Mouse (Mus musculus): ENCODE results near the gene Abhd6. TPM values are rescaled to one million over a fixed set of nuclear protein-coding genes. Genes with fewer than 3 reads are reported as not detected.
A peak's percentile ranks its signal among the peaks of the same experiment; 100 is the strongest.

The Abhd6 gene
- total RNA-seq, 2 experiments from 2014 or later: 0.66 to 0.80 TPM

GRCm38 (mm10) chr14:8028086-8028485, 25.4 kb downstream of the Abhd6 start:
- no peak for ATAC-seq (ENCODE audit: poor library complexity, severe bottlenecking)

GRCm38 (mm10) chr14:8029752-8030151, 27.1 kb downstream of the Abhd6 start:
- ATAC-seq (ENCODE audit: poor library complexity, severe bottlenecking): no peak

DNA sequence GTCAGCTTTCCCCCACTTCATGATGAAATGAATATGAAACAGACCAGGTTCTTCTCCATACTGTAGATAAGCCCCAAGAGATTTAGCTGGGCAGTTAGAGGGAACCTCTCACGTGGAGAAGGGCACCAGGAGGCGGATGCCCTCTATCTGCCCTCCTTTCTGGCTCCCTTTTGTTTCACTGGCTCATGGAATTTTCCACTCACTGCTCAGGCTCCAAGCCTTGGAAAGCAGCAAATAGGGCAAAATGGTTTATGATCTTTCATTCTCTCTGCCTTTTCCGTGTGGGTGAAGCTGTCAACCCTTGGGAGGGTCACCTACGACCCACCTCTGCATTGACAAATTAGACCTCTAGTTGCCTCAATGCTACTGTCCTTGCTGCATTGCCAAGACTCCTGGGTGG, 27.8 kb downstream of the Abhd6 start:
- ATAC-seq (ENCODE audit: poor library complexity, severe bottlenecking): no peak

DNA sequence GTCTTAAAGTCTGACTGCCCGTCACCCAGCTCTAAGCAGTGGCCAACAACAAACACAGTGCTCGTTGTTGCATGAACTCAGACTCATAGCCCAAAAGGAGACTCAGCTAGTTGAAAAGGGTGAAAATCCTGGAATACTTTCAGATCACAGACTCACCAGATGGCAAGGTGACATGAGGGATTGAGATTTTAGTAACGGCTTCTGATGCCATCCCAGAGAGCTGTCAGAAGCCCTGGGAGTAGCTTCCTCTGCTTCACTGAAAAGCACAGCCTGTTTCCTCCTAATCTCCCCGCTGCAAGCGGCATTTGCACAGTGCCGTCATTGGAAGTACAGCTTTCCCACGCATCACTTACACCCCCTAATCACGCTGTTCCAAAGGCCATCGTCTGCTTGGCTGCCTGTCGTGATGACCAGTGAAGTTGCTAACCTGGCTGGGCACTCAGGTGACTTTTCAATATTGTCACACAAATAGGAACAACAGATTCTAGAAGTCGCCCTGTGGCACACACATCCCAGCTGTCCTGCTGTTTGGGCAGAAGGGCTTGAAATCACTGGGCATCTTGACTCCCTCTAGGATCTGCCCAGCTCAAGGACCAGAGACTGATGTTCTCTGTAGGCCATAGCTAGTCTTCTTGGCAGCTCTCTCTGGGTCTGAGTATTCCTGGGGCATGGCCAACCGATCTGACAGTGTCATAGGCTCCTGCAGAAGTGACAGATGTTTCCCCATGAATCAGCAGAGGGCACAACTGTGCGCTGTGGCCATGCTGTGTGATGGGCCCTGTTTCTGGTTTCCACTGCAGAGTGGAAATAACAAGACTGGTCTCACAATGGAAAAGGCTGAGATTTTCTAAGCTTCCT, 29.6 kb downstream of the Abhd6 start:
- ATAC-seq (ENCODE audit: poor library complexity, severe bottlenecking): no peak

DNA sequence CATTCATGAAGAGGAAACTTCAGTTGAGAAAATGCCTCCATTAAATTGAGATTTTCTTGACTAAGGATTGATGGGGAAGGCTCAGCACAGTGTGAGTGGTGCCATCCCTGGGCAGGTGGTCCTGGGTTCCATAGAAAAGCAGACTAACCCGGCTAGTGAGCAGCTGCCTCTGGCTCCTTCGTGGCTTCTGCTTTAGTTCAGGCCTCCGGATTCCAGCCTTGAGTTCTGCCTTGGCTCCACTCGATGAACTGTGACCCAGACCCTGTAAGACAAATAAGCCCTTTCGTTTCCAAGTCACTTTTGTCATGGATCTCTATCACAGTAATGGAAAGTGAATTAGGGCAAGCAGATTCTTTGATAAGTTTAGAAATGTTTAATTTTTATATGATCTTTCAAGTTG, 31.9 kb downstream of the Abhd6 start:
- ATAC-seq (ENCODE audit: poor library complexity, severe bottlenecking): no peak

DNA sequence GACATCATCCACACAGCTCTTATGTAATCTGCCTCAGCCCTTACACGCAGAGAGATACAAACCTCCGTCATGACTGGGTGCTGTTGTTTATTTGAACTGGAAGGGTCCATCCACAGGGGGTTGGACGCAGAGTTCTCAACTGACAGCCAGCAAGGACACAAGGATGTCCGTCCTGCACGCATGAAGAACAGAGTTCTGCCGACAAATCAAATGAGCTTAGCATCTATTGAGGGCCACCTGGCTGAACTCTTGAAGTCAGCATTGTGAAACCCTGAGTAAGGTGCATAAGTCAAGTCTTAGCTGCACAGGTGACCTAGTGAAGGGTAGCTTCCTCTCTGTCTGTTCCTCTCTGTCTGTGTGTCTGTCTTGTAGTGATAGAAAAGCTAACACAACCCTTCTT, 33.2 kb downstream of the Abhd6 start:
- ATAC-seq (ENCODE audit: poor library complexity, severe bottlenecking): no peak

DNA sequence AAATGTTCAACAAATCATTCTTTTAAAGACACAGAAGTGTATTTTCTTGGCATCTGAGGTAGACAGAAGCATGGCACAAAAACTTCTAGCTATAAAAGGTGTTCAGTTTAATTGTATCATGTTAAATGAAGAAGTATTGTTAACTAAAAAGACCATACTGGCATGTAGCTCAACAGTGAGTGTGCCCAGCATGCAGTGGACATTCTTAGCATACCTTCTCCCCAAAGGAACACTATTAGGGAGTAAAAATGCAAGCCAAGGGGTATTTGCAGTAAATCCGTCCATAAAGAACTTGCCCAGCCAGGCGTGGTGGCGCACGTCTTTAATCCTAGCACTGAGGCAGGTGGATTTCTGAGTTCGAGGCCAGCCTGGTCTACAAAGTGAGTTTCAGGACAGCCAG, 33.7 kb downstream of the Abhd6 start:
- no peak for ATAC-seq (ENCODE audit: poor library complexity, severe bottlenecking)

DNA sequence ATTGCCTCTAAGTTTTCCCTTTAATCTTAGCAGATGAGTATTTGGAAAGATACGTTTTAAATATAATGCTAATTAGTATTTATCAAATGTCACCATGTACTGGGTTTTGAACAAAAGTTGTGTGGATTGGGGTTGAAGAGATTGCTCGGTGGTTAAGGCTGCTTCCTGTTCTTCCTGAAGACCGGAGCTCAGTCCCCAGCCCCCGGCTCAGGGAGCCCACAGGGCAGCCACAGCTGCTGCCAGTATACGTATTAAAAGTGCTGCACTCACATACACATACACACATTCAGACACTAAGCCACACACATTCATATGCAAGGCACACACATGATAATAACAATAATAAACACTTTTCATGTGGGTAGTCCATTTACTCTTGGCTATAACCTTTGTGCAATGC, 35.4 kb downstream of the Abhd6 start:
- ATAC-seq (ENCODE audit: poor library complexity, severe bottlenecking): no peak

- no peak for ATAC-seq (ENCODE audit: poor library complexity, severe bottlenecking)
Observed at GRCm38 (mm10) chr14:8038791-8039448, 36.2 kb downstream of the Abhd6 start.

DNA sequence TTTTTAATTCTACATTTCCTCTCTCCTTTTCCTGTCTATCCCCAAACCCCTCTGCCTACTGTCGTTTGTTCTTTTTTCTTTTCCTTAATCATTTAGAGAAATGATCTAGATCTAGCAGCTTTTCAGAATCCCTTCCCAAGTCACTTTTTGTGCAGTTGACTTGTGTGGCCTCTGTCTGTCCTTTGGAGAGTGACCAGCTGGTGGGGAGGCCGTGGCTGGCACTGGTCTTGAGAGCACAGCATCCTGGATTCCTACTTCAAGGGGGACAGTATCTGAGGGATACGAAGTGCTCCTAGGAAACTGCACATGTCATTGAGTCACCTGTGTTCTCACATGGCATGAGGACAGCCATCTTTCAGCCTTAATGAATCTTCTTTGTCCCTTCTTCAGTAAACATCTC, 37.5 kb downstream of the Abhd6 start:
- ATAC-seq (ENCODE audit: poor library complexity, severe bottlenecking): no peak

DNA sequence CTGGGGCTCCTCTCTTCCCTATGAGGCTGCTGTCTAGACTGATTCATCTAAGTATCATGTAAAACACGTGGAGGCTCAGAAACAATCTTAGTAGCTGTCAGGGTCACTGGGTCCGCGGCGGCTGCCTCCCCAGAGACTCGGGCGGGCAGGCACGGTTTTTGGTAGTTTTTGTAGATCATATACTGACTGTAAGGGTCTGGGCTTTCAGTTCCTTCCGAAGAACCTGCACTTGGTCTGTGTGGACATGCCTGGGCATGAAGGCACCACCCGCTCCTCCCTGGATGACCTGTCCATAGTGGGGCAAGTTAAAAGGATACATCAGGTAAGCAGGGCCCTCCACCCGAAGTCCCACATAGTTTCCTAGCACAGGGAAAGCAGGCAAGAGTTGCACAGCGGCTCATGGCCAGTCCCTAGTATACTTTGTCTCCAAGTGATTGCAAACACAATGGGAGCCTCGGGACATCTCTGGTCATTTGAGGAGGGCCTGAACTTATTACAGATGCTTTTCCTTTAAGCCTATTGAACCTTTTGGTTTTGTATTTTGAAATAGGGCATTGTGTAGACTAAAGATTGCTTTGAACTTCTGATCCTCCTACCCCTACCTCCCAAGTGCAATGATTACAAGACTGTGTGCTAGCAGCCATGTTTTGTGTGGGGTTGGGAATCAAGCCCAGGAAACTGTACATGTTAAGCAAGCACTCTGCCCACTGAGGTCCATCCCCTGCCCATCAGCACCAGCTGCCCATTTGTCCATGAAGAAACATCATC, 38.4 kb downstream of the Abhd6 start:
- ATAC-seq (ENCODE audit: poor library complexity, severe bottlenecking): no peak

- no peak for ATAC-seq (ENCODE audit: poor library complexity, severe bottlenecking)
Observed at GRCm38 (mm10) chr14:8042120-8042519, 39.4 kb downstream of the Abhd6 start.

- no peak for ATAC-seq (ENCODE audit: poor library complexity, severe bottlenecking)
Observed at GRCm38 (mm10) chr14:8042577-8042976, 39.9 kb downstream of the Abhd6 start.

DNA sequence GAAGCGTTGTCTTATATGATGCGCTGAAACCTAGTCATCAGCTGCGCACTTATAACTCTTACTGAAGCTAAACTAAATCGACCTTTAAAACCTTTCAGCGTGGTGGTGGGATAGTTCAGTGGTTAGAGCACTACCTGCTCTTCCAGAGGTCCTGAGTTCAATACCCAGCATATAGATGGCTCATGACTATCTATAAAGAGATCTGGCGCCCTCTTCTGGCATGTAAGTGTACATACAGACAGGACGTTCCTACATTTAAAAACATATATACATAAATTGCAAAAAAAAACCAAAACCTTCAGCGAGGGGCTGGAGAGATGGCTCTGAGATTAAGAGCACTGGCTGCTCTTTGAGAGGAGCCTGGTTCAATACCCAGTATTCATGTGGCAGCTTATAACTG, 41.6 kb downstream of the Abhd6 start:
- ATAC-seq (ENCODE audit: poor library complexity, severe bottlenecking): 0 out of 2 replicates have a peak, but pooled peaks have one; percentile 38

GRCm38 (mm10) chr14:8044786-8045185, 42.1 kb downstream of the Abhd6 start:
- ATAC-seq (ENCODE audit: poor library complexity, severe bottlenecking): no peak

DNA sequence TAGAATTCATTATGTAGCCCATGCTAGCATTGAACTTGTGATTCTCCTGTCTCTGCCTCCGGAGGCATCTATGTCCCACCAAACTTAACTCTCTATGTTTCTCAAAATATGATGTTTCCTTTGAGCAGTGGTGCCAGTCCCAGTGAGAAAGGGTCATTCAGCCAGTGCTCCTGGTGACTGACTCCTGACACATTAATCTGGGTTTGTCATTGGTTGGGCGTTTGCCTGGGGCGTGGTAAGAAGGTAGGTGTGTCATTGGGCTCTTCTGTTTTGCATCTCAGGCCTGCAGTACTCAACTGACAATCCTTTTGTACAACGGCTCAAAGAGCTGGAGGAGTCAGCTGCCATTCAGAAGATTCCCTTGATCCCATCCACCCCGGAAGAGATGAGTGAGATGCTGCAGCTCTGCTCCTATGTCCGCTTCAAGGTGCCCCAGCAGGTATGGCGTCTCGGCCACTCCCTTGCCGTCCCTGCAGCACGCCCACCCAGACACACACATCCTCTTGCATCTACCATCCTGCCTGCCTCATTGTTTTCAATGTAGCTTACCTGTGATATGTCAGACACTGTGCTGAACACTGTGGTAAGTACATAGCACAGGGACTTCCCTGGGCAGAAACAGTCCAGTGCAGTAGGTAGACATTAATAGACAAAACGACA, 42.6 kb downstream of the Abhd6 start:
- no peak for ATAC-seq (ENCODE audit: poor library complexity, severe bottlenecking)

DNA sequence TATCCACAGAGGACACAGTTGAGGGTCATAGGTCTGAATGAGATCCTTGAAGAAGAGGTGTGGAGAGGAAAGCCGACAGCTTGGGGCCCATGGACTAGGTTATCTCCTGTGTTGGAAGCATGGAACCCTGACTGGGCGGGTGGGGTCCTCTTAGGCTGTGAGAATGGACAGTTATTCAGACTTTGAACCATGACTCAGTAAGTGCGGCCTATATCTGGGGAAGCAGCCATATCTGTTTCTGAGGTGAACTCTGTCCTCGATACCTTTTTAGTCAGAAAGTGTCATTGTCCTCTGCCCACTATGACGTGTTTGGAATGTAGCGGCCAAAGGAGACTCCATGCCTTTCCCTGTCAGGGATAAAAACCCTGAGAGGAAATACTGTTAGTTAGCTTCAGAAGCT, 44.1 kb downstream of the Abhd6 start:
- no peak for ATAC-seq (ENCODE audit: poor library complexity, severe bottlenecking)

GRCm38 (mm10) chr14:8049334-8049733, 46.6 kb downstream of the Abhd6 start:
- peak; percentile 57 for ATAC-seq (ENCODE audit: poor library complexity, severe bottlenecking)

GRCm38 (mm10) chr14:8051869-8052268, 49.2 kb downstream of the Abhd6 start:
- ATAC-seq (ENCODE audit: poor library complexity, severe bottlenecking): no peak

GRCm38 (mm10) chr14:8052661-8053060, 50.0 kb downstream of the Abhd6 start:
- no peak for ATAC-seq (ENCODE audit: poor library complexity, severe bottlenecking)
